Mouse (Mus musculus) Patski (cell line): Measurements from ENCODE around the gene Mrps12. TPM values are rescaled to one million over a fixed set of nuclear protein-coding genes. Genes with fewer than 3 reads are reported as not detected.

Experiments
- ATAC-seq: fragments of 100-300 bp; one replicate; pipeline ENCODE4 v1.8.0; 2021
- CTCF ChIA-PET: fragments of 350-600 bp; sonication (Branson Sonifier 250); formaldehyde crosslinking; loops from one replicate; lab custom pipeline; 2022; ENCODE audit warnings: inconsistent platforms; lab: Charles Lee
- POLR2A ChIA-PET: fragments of 350-600 bp; sonication (Branson Sonifier 250); formaldehyde crosslinking; loops from one replicate; lab custom pipeline; 2022; ENCODE audit warnings: antibody characterized with exemption, inconsistent platforms; lab: Charles Lee
- DNase-seq: peaks from one replicate; pipeline ENCODE4 v3.0.0-alpha.2; 2011; ENCODE audit warnings: low read depth, low spot score
- H3K27me3 ChIP-seq: fragments of 371-371 bp; one replicate; pipeline ENCODE4 v1.5.1; 2021
- CTCF ChIP-seq: fragments of 100-300 bp; IDR thresholded peaks from one replicate; pipeline ENCODE4 v1.5.1; 2021
- in situ Hi-C: fragments of 300-500 bp; cut with MboI; formaldehyde crosslinking; loops from 3 replicates; pipeline ENCODE4 v1.11.1; 2018; ENCODE audit warnings: low pct_unique_long_range_greater_than_20kb, mixed read lengths
- polyA plus RNA-seq: library from polyadenylated mRNA; unstranded; gene quantifications from one replicate; pipeline ENCODE4 v1.2.3, GENCODE M21; 2021

Mrps12 gene
- 65.8 TPM for polyA plus RNA-seq

GRCm38 (mm10) chr7:28741709-28742438 lies at the start of gene Mrps12, which contains the start of gene Sars2:
Mrps12 (minus strand) TSS chr7:28741820.
Sars2 (plus strand) TSS chr7:28741992.
- ChIA-PET CTCF (interaction anchor here (0.7 to 1.6 kb wide), 7 partner anchors 14 to 305 kb away, joined by 3 to 5 read pairs (median 3); partner anchors contain the start of genes Ccer2, Fbxo17, Gmfg and Sirt2), POLR2A (no interaction called here)
- ATAC-seq: peak; percentile 97
- DNase-seq: peak; percentile 89
- TF ChIP-seq CTCF: no peak
- no peaks in the 10 kb centered on the region for H3K27me3 ChIP-seq
- in situ Hi-C loops: no loop called here

- ATAC-seq: no peak
- ChIA-PET CTCF (interaction anchor here (1.0 to 1.6 kb wide), 2 partner anchors 9 to 77 kb away, joined by 3 to 5 read pairs; no protein-coding TSS in a partner anchor), POLR2A (interaction anchor here (0.6 to 1.7 kb wide), 4 partner anchors 11 to 30 kb away, joined by 3 to 8 read pairs (median 4); no protein-coding TSS in a partner anchor)
- H3K27me3 ChIP-seq: no peaks in the 10 kb centered on the region
- TF ChIP-seq CTCF: no peak
- in situ Hi-C loops: no loop called here
- DNase-seq: no peak
Measured at GRCm38 (mm10) chr7:28790066-28790806, 48.6 kb upstream of the Mrps12 start.

GRCm38 (mm10) chr7:28789235-28789634 lies 47.6 kb upstream of the Mrps12 start:
- DNase-seq (no peak), ATAC-seq (no peak)
- ChIA-PET POLR2A (interaction anchor here (0.6 to 1.3 kb wide), 3 partner anchors 14 to 31 kb away, joined by 3 to 4 read pairs (median 3); no protein-coding TSS in a partner anchor), CTCF (interaction anchor here (1.0 to 1.6 kb wide), 2 partner anchors 8 to 78 kb away, joined by 3 to 5 read pairs; no protein-coding TSS in a partner anchor)
- TF ChIP-seq CTCF: no peak
- in situ Hi-C loops: loop anchor here (5.0 kb wide), 1 partner anchor 248 kb away; no protein-coding TSS in a partner anchor
- H3K27me3 ChIP-seq: no peaks in the 10 kb centered on the region

- TF ChIP-seq CTCF: no peak
- ChIA-PET POLR2A (interaction anchor here (0.6 kb wide), 1 partner anchor 15 kb away, joined by 3 read pairs; no protein-coding TSS in a partner anchor), CTCF (interaction anchor here (1.6 kb wide), 1 partner anchor 79 kb away, joined by 5 read pairs; no protein-coding TSS in a partner anchor)
- DNase-seq (no peak), ATAC-seq (no peak)
- H3K27me3 ChIP-seq: no peaks in the 10 kb centered on the region
- in situ Hi-C loops: loop anchor here (5.0 kb wide), 1 partner anchor 249 kb away; no protein-coding TSS in a partner anchor
Measured at GRCm38 (mm10) chr7:28788307-28789195, 46.9 kb upstream of the Mrps12 start, which contains the start of gene Rinl. Rinl (plus strand) TSS chr7:28788969.

GRCm38 (mm10) chr7:28787884-28788283 lies 46.3 kb upstream of the Mrps12 start:
- no peak for DNase-seq
- no peaks in the 10 kb centered on the region for H3K27me3 ChIP-seq
- ChIA-PET POLR2A (no interaction called here), CTCF (no interaction called here)
- ATAC-seq: no peak
- TF ChIP-seq CTCF: no peak
- in situ Hi-C loops: loop anchor here (5.0 kb wide), 1 partner anchor 249 kb away; no protein-coding TSS in a partner anchor

GRCm38 (mm10) chr7:28785161-28785560 lies 43.5 kb upstream of the Mrps12 start:
- ATAC-seq (no peak), DNase-seq (no peak)
- POLR2A ChIA-PET: no interaction called here
- CTCF ChIA-PET: interaction anchor here (1.0 to 1.2 kb wide), 2 partner anchors 9 to 12 kb away, joined by 3 to 4 read pairs; no protein-coding TSS in a partner anchor
- H3K27me3 ChIP-seq: no peaks in the 10 kb centered on the region
- in situ Hi-C loops: loop anchor here (5.0 kb wide), 1 partner anchor 252 kb away; no protein-coding TSS in a partner anchor
- no peak for TF ChIP-seq CTCF

GRCm38 (mm10) chr7:28781261-28781663 lies 39.6 kb upstream of the Mrps12 start:
- no peak for TF ChIP-seq CTCF
- in situ Hi-C loops: no loop called here
- no peak for DNase-seq

GRCm38 (mm10) chr7:28780857-28781256 lies 39.2 kb upstream of the Mrps12 start:
- ATAC-seq (no peak), DNase-seq (no peak)
- ChIA-PET CTCF (interaction anchor here (1.0 to 2.6 kb wide), 4 partner anchors 9 to 32 kb away, joined by 3 to 9 read pairs (median 4); no protein-coding TSS in a partner anchor), POLR2A (interaction anchor here (0.7 kb wide), 1 partner anchor 87 kb away, joined by 4 read pairs; no protein-coding TSS in a partner anchor)
- TF ChIP-seq CTCF: no peak
- in situ Hi-C loops: no loop called here
- no peaks in the 10 kb centered on the region for H3K27me3 ChIP-seq

More at GRCm38 (mm10) chr7:28781261-28781663, 39.6 kb upstream of the Mrps12 start:
- ATAC-seq: no peak
- CTCF ChIA-PET: interaction anchor here (1.1 kb wide), 1 partner anchor 9 kb away, joined by 3 read pairs; no protein-coding TSS in a partner anchor
- H3K27me3 ChIP-seq: no peaks in the 10 kb centered on the region
- POLR2A ChIA-PET: interaction anchor here (0.7 kb wide), 1 partner anchor 87 kb away, joined by 4 read pairs; no protein-coding TSS in a partner anchor

- no peak for DNase-seq
- in situ Hi-C loops: no loop called here
- no peak for ATAC-seq
- no peak for TF ChIP-seq CTCF
- H3K27me3 ChIP-seq: no peaks in the 10 kb centered on the region
- ChIA-PET POLR2A (interaction anchor here (0.6 kb wide), 1 partner anchor 88 kb away, joined by 3 read pairs; no protein-coding TSS in a partner anchor), CTCF (interaction anchor here (0.8 to 2.6 kb wide), 7 partner anchors 10 to 92 kb away, joined by 3 to 9 read pairs (median 3); no protein-coding TSS in a partner anchor)
Measured at GRCm38 (mm10) chr7:28780067-28780658, 38.5 kb upstream of the Mrps12 start.
